Mouse (Mus musculus): ENCODE results near the gene Elmo3.

- TF ChIP-seq CTCF (conservative IDR thresholded peaks at IDR 0.05; ENCODE audit: low read length) (no peak), POU5F1 (IDR thresholded peaks at IDR 0.05; ENCODE audit: borderline replicate concordance, low read length) (no peak), NANOG (IDR thresholded peaks at IDR 0.05; ENCODE audit: borderline replicate concordance, low read length) (no peak)
These were observed 47.9 kb upstream of the Elmo3 start for GRCm38 (mm10) chr8:105257318-105258114.

All from E14TG2a.4 (cell line).